Mouse (Mus musculus) cerebellum, adult 2 months (tissue): Measurements from ENCODE around the gene Zfp131. TPM values are rescaled to one million over a fixed set of nuclear protein-coding genes. Genes with fewer than 3 reads are reported as not detected.

Source experiments
- DNase-seq, 2 experiments: peaks; one replicate each; pipeline ENCODE4 v3.0.0; 2021
- H3K27ac ChIP-seq: fragments of 200-500 bp; 2 replicates; pipeline ENCODE4 v1.5.1; 2012; ENCODE audit warnings: low read length, control low read depth, inconsistent platforms; ENCODE audit not compliant: insufficient read depth
- H3K27me3 ChIP-seq: fragments of 200-500 bp; 2 replicates; pipeline ENCODE4 v1.6.1; 2012; ENCODE audit warnings: inconsistent platforms, mild to moderate bottlenecking, low read length, moderate library complexity; ENCODE audit not compliant: control insufficient read depth, insufficient read depth
- H3K4me1 ChIP-seq: fragments of 200-500 bp; 2 replicates; pipeline ENCODE4 v1.6.1; 2011; ENCODE audit warnings: low read length; ENCODE audit not compliant: control insufficient read depth, insufficient read depth
- H3K4me3 ChIP-seq: fragments of 200-500 bp; replicated peaks from 2 replicates; pipeline ENCODE3; 2011; ENCODE audit warnings: mild to moderate bottlenecking, low read depth, low read length, control low read depth; ENCODE audit not compliant: insufficient read depth
- CTCF ChIP-seq: fragments of 200-500 bp; IDR thresholded peaks from 2 replicates; pipeline ENCODE4 v1.5.1; 2011; ENCODE audit warnings: low read depth, mild to moderate bottlenecking, control low read depth, low read length, moderate library complexity, borderline replicate concordance; ENCODE audit not compliant: insufficient read depth
- POLR2A ChIP-seq: fragments of 200-500 bp; IDR thresholded peaks from 2 replicates; pipeline ENCODE4 v1.6.1; 2011; ENCODE audit warnings: low read length, control low read depth, borderline replicate concordance; ENCODE audit not compliant: insufficient read depth
- WGBS: fragments of 180-500 bp; shearing (Covaris S2); methylation state at CpG from one replicate; pipeline ENCODE4 v1.1.7; 2018; 5-methylcytosine and 5-hydroxymethylcytosine counted together
- polyA plus RNA-seq: library from polyadenylated mRNA; depleted of rRNA; stranded (reverse); fragments of >200 nt; gene quantifications from 2 replicates; pipeline ENCODE4 v1.2.3, GENCODE M21; 2012; rRNA removed

Zfp131 gene
- polyA plus RNA-seq, 1 experiment = 26.1 TPM

DNA sequence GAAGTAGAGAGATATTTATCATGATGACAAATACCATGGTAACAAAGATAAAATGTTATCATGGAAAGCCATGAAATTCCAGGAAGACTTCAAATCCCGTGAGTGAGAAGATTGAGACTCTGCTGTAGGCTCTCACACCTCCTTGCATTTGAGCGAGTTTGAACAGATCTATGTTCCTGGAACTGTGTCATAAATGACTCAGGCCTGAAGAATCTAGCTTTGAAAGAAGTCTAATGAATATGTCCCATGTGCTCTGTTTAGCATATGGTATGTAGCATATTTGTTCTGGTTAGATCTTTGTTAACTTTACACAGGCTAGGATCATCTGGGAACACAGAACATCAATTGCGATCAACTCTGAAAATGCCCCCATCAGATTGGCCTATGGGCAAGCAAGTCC is 68.2 kb downstream of the Zfp131 start:
- Histone ChIP-seq H3K27me3 (no peaks in the 10 kb centered on the region; the same call in 1 of the 2 replicates), H3K4me1 (peaks cover under 1% of the 10 kb centered on the region; the same call in 1 of the 2 replicates), H3K27ac (no peak overlapping the region), H3K4me3 (no peak overlapping the region)
- DNase-seq = no peak
- TF ChIP-seq POLR2A = no peak
- no peak for TF ChIP-seq CTCF
- WGBS = 94% methylated on average over 3 of the region's 3 CpGs

DNA sequence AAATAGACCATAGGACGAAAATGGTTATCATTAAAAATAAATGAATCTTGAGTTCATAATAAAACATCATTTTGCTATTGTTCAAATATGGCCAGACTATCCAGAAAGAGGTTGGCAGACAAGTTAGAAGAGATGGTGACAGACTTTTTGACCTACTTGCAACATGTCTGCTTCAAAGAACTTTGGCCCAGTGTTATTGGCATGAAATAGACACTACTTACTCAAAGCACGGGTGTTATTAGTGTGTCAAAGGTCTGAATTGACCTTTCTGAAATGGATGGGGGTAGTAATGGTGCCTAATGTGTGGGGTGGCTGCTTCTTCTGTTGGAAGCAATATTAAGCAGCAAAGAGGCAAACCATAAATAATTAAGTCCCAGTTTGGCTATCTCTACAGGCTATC is 74.6 kb downstream of the Zfp131 start:
- WGBS = 82% methylated on average over 2 of the region's 2 CpGs
- H3K27me3 ChIP-seq = no peaks in the 10 kb centered on the region
- no peak overlapping the region for H3K4me3 ChIP-seq
- no peak for DNase-seq
- peaks cover 6% of the 10 kb centered on the region for H3K4me1 ChIP-seq
- no peak for TF ChIP-seq CTCF
- TF ChIP-seq POLR2A = no peak
- no peak overlapping the region for H3K27ac ChIP-seq

Other genes with a start within 250 kb of the Zfp131 start
- gene Ccl28, start 167.1 kb downstream of the Zfp131 start, polyA plus RNA-seq = 0.24 and 0.47 TPM in 2 replicates
- gene Hmgcs1, start 100.5 kb downstream of the Zfp131 start, polyA plus RNA-seq = 148 and 162 TPM in 2 replicates
- gene Nim1k, start 35.0 kb downstream of the Zfp131 start, polyA plus RNA-seq = 4.3 and 4.7 TPM in 2 replicates
- not detected in 2 replicates for gene AF067063, start 39.3 kb upstream of the Zfp131 start, polyA plus RNA-seq
- not detected in 2 replicates for gene D13Ertd608e, start 45.1 kb upstream of the Zfp131 start, polyA plus RNA-seq
- gene Tcstv1, start 103.9 kb upstream of the Zfp131 start, polyA plus RNA-seq = not detected in 2 replicates
- gene Gm21761, start 138.4 kb upstream of the Zfp131 start, polyA plus RNA-seq = not detected in 2 replicates
- not detected in 2 replicates for gene B020031M17Rik, start 159.9 kb upstream of the Zfp131 start, polyA plus RNA-seq
- not detected in 2 replicates for gene Gm36079, start 236.1 kb upstream of the Zfp131 start, polyA plus RNA-seq